Mouse (Mus musculus): ENCODE measurements around the gene Terf2.
"Not testable (repeated sequence)": the region's sequence is repeated elsewhere in the genome, so short reads cannot be mapped to it uniquely, and the experiment has no call there.

Gene Terf2

GRCm38 (mm10) chr8:107056973-107057369 lies 39.4 kb downstream of the Terf2 start:
- DNase-seq (ENCODE audit: low spot score), result no peak

- DNase-seq (ENCODE audit: low spot score), result peak; percentile 73
Measured at GRCm38 (mm10) chr8:107056076-107056972, 40.0 kb downstream of the Terf2 start, which contains the start of the genes Cog8 and Nip7. Gene Cog8, minus strand, starts transcription at chr8:107056689. Gene Nip7, plus strand, starts transcription at chr8:107056877.

GRCm38 (mm10) chr8:107052046-107052445 lies 44.3 kb downstream of the Terf2 start:
- DNase-seq (ENCODE audit: low spot score), result no peak

- no peak for DNase-seq (ENCODE audit: low spot score)
Measured at GRCm38 (mm10) chr8:107049480-107049879, 46.9 kb downstream of the Terf2 start.

- DNase-seq (ENCODE audit: low spot score), result peak; percentile 63
Measured at GRCm38 (mm10) chr8:107048061-107048941, 48.0 kb downstream of the Terf2 start, which contains the start of gene Pdf. Gene Pdf, minus strand, starts transcription at chr8:107048614.

- DNase-seq (ENCODE audit: low spot score), result no peak
Measured at GRCm38 (mm10) chr8:107046976-107047375, 49.4 kb downstream of the Terf2 start.

GRCm38 (mm10) chr8:107045478-107045877 lies 50.9 kb downstream of the Terf2 start:
- no peak for DNase-seq (ENCODE audit: low spot score)

- DNase-seq (ENCODE audit: low spot score), result no peak
Measured at GRCm38 (mm10) chr8:107040632-107041031, 55.7 kb downstream of the Terf2 start.

GRCm38 (mm10) chr8:107036626-107037025 lies 59.7 kb downstream of the Terf2 start:
- no peak for DNase-seq (ENCODE audit: low spot score)

- no peak for DNase-seq (ENCODE audit: low spot score)
Measured at GRCm38 (mm10) chr8:107035641-107036040, 60.7 kb downstream of the Terf2 start.

- not testable (repeated sequence) for DNase-seq (ENCODE audit: low spot score)
Measured at GRCm38 (mm10) chr8:107033609-107034008, 62.7 kb downstream of the Terf2 start.

- DNase-seq (ENCODE audit: low spot score), result no peak
Measured at GRCm38 (mm10) chr8:107031577-107032090, 64.7 kb downstream of the Terf2 start.

- DNase-seq (ENCODE audit: low spot score), result peak; percentile 96
Measured at GRCm38 (mm10) chr8:107030650-107031576, 65.4 kb downstream of the Terf2 start, which contains the start of gene Vps4a. Gene Vps4a, plus strand, starts transcription at chr8:107031222.

GRCm38 (mm10) chr8:107030058-107030457 lies 66.3 kb downstream of the Terf2 start:
- no peak for DNase-seq (ENCODE audit: low spot score)

GRCm38 (mm10) chr8:107029310-107029709 lies 67.0 kb downstream of the Terf2 start:
- no peak for DNase-seq (ENCODE audit: low spot score)

- no peak for DNase-seq (ENCODE audit: low spot score)
Measured at GRCm38 (mm10) chr8:107023479-107023878, 72.9 kb downstream of the Terf2 start.
